Mouse (Mus musculus) heart, embryonic 16.5 days (tissue): Measurements from ENCODE around the gene Dcakd. TPM values are rescaled to one million over a fixed set of nuclear protein-coding genes. Genes with fewer than 3 reads are reported as not detected.

Experiments used
- ATAC-seq: fragments of 200-750 bp; cut with Nextera tagmentation; replicated peaks from 2 replicates; pipeline ENCODE4 v1.8.0; 2017; ENCODE audit warnings: moderate number of reproducible peaks; ENCODE audit not compliant: insufficient read depth, low FRiP score; ENCODE audit errors: extremely low read depth
- H3K27ac ChIP-seq: fragments of 300-500 bp; sonication (generic); 2 replicates; pipeline ENCODE4 v1.5.1; 2014; ENCODE audit warnings: mild to moderate bottlenecking, low read length, control low read depth, moderate library complexity
- H3K27me3 ChIP-seq: fragments of 300-500 bp; sonication (generic); 2 replicates; pipeline ENCODE4 v1.6.1; 2014; ENCODE audit warnings: low read length, mixed read lengths; ENCODE audit not compliant: control insufficient read depth, insufficient read depth
- H3K36me3 ChIP-seq: fragments of 300-500 bp; sonication (generic); 2 replicates; pipeline ENCODE4 v1.6.1; 2014; ENCODE audit not compliant: control insufficient read depth, insufficient read depth
- H3K4me1 ChIP-seq: fragments of 300-500 bp; sonication (generic); 2 replicates; pipeline ENCODE4 v1.6.1; 2014; ENCODE audit warnings: low read length, mixed read lengths; ENCODE audit not compliant: control insufficient read depth, insufficient read depth
- H3K4me2 ChIP-seq: fragments of 300-500 bp; sonication (generic); 2 replicates; pipeline ENCODE4 v1.6.1; 2014; ENCODE audit warnings: low read depth, mild to moderate bottlenecking, control low read depth, low read length
- H3K4me3 ChIP-seq: fragments of 300-500 bp; sonication (generic); 2 replicates; pipeline ENCODE4 v1.5.1; 2014; ENCODE audit warnings: mild to moderate bottlenecking, control low read depth, low read length
- H3K9ac ChIP-seq: fragments of 300-500 bp; sonication (generic); 2 replicates; pipeline ENCODE4 v1.6.1; 2014; ENCODE audit warnings: low read length, control low read depth
- H3K9me3 ChIP-seq: fragments of 300-500 bp; sonication (generic); replicated peaks from 2 replicates; pipeline ENCODE4 v1.6.1; 2016; ENCODE audit warnings: low read length; ENCODE audit not compliant: control insufficient read depth
- WGBS: fragments of 180-500 bp; shearing (Covaris S2); extraction: QIAGEN DNeasy Blood & Tissue Kit; methylation state at CpG from one replicate; pipeline ENCODE4 v1.1.7; 2014; 5-methylcytosine and 5-hydroxymethylcytosine counted together
- polyA plus RNA-seq: library from polyadenylated mRNA; unstranded; fragments of >200 nt; fragmentation: Nextera tagmentation; extraction: Ambion mirVana; gene quantifications from 2 replicates; pipeline ENCODE4 v1.2.1, GENCODE M21; 2015

Dcakd gene
- polyA plus RNA-seq, 1 experiment from 2014 or later, result 66.9 TPM

DNA sequence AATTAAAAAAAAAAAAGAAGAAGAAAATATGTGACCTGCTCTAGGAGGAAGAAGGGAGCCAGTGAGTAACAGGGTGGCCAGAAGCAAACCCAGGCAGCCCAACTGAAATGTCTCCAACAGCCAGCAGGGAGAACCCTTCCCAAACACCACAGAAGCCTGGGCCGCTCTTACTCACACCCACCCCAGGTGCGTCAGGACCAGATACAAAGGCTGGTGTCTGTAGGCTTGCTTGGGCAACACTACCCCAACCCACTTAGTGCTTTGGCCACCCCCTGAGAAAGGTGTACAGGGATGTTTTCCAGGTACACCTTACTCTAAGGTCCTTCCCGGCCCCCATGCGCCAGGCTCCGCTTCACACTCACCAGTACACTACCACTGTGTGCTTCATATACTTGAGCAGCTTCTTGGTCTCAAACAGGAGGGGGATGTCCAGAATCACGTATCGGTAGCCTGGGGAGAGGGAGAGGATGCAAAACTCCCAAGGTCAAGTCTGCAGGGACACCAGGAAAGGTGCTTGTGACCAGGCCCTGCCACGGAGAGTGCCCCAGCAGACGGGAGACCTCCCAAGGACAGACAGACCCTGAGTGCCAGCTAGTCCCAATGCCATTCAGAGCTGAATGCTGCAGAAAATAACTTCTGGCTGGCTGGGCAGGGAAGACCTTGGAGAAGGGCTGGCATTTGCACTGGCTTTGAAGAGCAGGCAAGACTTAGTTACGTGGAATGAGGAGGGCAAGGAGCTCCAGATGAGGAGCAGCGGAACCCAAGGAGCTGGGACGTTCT is 31.0 kb downstream of the Dcakd start:
- ATAC-seq, result no peak
- Histone ChIP-seq H3K9me3 (no peaks in the 10 kb centered on the region), H3K4me1 (peaks cover 32% of the 10 kb centered on the region), H3K27ac (no peak overlapping the region), H3K4me2 (no peak overlapping the region), H3K27me3 (peaks cover 4% of the 10 kb centered on the region), H3K36me3 (peaks cover 31% of the 10 kb centered on the region), H3K4me3 (no peak overlapping the region), H3K9ac (no peak overlapping the region)
- 88% methylated on average over 12 of the region's 12 CpGs for WGBS

DNA sequence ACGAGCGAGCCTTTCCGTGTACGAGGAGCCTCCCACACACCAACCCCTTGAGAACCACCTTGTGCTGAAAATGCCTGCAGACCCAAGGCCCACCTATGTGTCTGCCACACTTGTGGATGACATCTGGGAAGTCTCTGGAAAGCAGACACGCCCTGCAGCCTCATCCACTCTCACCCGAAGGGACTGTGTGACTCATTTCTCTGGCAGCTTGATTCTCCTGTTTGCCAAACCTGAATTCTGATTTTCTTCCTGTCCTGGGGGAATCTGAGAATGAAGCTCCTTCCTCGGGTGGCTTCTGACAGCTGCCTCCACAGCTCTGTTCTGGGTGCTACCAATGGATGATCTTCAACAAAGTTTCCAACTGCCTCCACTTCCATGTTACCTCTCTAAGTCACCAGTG is 31.7 kb downstream of the Dcakd start:
- Histone ChIP-seq H3K4me2 (no peak overlapping the region), H3K4me1 (peaks cover 37% of the 10 kb centered on the region), H3K27ac (no peak overlapping the region), H3K9me3 (no peaks in the 10 kb centered on the region), H3K27me3 (peaks cover 11% of the 10 kb centered on the region), H3K36me3 (peaks cover 31% of the 10 kb centered on the region), H3K9ac (no peak overlapping the region), H3K4me3 (no peak overlapping the region)
- ATAC-seq, result no peak
- 74% methylated on average over 7 of the region's 7 CpGs for WGBS

DNA sequence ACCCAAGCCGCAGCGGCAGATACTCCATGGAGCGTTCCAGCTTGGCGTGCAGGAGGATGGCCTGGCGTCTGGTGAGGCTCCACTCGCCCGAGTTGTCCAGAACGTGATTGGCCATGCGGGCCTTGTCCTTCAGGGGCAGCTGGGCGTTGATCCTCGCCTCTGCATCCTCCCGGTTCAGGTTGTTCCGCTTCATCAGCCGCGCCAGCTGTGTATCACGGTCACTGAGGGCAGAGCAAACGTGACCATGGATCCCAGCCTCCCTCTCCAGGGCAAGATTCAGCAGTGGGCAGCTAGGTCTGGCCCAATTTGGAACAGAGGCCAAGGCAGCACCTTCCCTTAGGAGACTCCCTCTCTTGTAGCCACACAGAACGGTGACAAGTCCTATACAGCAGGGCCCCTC is 33.2 kb downstream of the Dcakd start:
- no peak for ATAC-seq
- WGBS, result 91% methylated on average over 18 of the region's 18 CpGs
- H3K36me3 ChIP-seq, result peaks cover 31% of the 10 kb centered on the region

DNA sequence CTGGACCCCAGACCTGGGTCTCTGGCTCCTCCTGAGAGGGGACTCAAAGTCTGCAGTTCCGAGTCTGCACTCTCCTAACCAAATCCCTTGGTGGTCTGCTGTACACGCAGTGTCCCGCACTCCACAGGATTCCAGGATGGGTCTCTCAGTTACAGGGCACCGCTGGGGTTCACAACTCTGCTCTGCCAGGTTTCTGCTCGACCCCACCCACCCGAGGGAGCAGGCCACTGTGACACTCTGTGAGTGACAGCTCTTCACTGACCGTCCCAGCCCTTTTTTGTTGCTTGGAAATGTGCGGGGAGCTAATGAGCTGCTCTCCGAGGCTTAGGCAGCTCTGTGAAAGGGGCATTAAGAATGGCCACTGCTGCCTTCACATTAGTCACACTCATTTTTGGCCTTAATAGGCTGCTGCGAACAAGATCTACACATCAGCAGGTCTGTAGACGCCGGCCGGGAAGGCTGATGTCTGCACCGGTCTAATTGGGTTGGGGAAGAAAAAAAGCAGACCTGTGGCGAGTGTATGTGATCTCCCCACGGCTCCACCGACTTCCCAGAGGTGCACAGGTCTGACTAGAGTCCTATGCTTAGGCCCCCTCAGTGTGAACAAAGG is 34.6 kb downstream of the Dcakd start:
- Histone ChIP-seq H3K9ac (no peak overlapping the region), H3K4me3 (no peak overlapping the region), H3K9me3 (no peaks in the 10 kb centered on the region), H3K36me3 (peaks cover 31% of the 10 kb centered on the region), H3K27me3 (peaks cover 33% of the 10 kb centered on the region), H3K4me1 (peaks cover 21% of the 10 kb centered on the region), H3K27ac (no peak overlapping the region), H3K4me2 (no peak overlapping the region)
- 63% methylated on average over 17 of the region's 17 CpGs for WGBS
- ATAC-seq, result no peak

More for the DNA sequence above, 33.2 kb downstream of the Dcakd start:
- Histone ChIP-seq H3K4me1 (peaks cover 36% of the 10 kb centered on the region), H3K27me3 (peaks cover 22% of the 10 kb centered on the region), H3K4me2 (no peak overlapping the region), H3K9me3 (no peaks in the 10 kb centered on the region), H3K4me3 (no peak overlapping the region), H3K27ac (no peak overlapping the region), H3K9ac (no peak overlapping the region)

DNA sequence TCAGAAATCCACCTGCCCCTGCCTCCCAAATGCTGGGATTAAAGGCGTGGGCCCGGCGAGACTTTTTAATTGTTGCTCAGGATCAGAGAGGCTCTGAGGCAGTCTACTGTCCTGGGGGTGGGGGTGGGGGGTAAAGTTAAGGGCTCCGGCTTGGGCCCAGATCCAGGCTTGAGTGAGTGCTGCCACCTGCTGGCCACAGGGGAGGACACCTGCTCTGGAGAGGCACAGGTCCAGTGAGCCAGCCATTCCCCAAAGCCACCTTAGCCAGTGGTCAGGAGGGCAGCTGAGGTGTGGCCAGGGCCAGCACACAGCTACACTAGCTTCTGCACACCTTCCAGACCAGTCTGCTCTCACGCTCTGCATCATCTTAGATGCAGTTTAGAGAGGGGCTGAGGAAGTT is 35.2 kb downstream of the Dcakd start:
- H3K9ac ChIP-seq, result no peak overlapping the region
- H3K9me3 ChIP-seq, result no peaks in the 10 kb centered on the region
- peaks cover 39% of the 10 kb centered on the region for H3K27me3 ChIP-seq
- WGBS, result 10% methylated on average over 5 of the region's 5 CpGs
- no peak overlapping the region for H3K4me3 ChIP-seq
- 0 out of 2 replicates have a peak, but pooled peaks have one; percentile 41 for ATAC-seq
- no peak overlapping the region for H3K27ac ChIP-seq
- peaks cover 30% of the 10 kb centered on the region for H3K36me3 ChIP-seq
- H3K4me2 ChIP-seq, result no peak overlapping the region
- H3K4me1 ChIP-seq, result peaks cover 16% of the 10 kb centered on the region

DNA sequence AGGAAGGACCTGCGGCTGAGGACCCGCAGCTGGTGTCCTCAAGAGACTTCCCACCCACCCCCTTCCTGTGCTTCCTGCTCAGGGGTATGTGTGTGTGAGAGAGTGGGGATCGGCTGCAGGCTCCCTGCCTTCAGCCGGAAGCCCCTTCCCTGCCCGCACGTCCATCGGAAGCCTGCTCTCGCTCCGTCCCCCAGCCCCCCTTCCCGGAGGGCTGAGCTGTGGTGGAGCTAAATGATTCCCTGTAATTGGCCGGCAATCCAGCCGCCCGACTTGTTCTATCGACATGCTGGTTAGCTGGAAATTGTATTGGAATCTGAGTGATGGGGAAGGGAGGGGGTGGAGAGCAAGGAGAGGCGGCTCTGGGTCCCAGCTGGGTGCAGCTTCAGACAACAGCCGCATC is 36.5 kb downstream of the Dcakd start:
- H3K9me3 ChIP-seq, result no peaks in the 10 kb centered on the region
- H3K4me3 ChIP-seq, result peak overlapping the region; percentile 17
- peak overlapping the region; percentile 53 for H3K4me2 ChIP-seq
- H3K36me3 ChIP-seq, result peaks cover 22% of the 10 kb centered on the region
- peaks cover 6% of the 10 kb centered on the region for H3K4me1 ChIP-seq
- WGBS, result 5% methylated on average over 16 of the region's 16 CpGs
- no peak for ATAC-seq
- H3K27me3 ChIP-seq, result peaks cover 42% of the 10 kb centered on the region
- H3K27ac ChIP-seq, result no peak overlapping the region
- peak overlapping the region; percentile 53 for H3K9ac ChIP-seq

DNA sequence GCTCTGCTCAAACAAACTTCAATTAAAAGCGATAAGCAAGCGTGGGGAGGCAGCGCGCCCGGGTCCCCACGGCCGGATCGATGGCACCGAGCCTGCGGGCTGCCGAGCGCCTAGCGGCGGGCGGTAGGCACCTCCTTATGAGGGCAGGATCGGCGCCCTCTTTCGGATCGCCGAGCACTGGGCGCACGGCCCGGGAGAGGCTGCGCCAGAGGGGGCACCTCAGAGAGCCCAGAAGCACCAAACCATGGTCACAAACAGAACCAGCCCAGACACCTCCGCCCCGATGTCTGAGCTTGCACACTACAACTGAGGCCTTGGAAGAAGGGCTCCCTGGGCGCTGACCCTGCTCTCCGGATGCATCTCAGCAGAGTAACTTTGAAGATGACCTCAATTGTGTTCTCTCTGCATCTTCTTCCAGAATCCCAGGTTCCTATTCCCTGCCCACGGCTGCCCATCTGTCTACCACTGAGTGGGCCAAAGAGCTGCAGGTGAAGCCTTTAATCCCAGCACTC is 37.9 kb downstream of the Dcakd start:
- Histone ChIP-seq H3K4me3 (peak overlapping the region; percentile 59), H3K9ac (peak overlapping the region; percentile 69), H3K4me2 (peak overlapping the region; percentile 95), H3K27ac (no peak overlapping the region), H3K27me3 (peaks cover 42% of the 10 kb centered on the region), H3K9me3 (no peaks in the 10 kb centered on the region), H3K4me1 (peaks cover 6% of the 10 kb centered on the region), H3K36me3 (peaks cover 9% of the 10 kb centered on the region)
- peak; percentile 66; the same call in 1 of the 2 replicates for ATAC-seq
- 2% methylated on average over 29 of the region's 29 CpGs for WGBS

DNA sequence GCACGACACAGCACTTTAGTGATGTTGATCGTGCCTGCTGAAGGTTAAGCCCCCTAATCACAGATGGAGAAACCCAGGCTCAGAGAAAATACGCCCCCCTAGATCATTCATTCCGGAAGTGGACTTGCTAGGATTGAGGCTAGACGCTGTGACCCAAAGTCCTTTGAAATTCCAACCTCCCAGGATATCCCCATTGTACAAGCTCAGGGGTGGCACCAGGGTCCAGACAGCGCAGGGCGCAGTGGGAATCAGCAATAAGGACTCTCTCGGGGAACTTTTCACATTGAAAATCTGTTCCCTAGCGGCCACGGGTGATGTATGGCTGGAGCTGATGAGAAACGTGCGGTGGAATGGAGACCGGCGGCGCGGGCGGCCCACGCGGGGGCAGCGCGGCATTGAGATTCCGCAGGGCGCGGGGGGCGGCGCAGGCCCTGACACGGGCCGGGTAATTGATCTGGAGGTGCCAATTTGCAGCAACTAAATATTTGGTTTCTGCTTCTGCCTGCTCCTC is 38.4 kb downstream of the Dcakd start:
- ATAC-seq, result no peak
- peaks cover 6% of the 10 kb centered on the region for H3K4me1 ChIP-seq
- H3K4me2 ChIP-seq, result peak overlapping the region; percentile 95
- H3K27ac ChIP-seq, result no peak overlapping the region
- H3K4me3 ChIP-seq, result peak overlapping the region; percentile 59
- peaks cover 4% of the 10 kb centered on the region for H3K36me3 ChIP-seq
- 11% methylated on average over 28 of the region's 28 CpGs for WGBS
- H3K27me3 ChIP-seq, result peaks cover 42% of the 10 kb centered on the region
- peak overlapping the region; percentile 69 for H3K9ac ChIP-seq
- no peaks in the 10 kb centered on the region for H3K9me3 ChIP-seq

DNA sequence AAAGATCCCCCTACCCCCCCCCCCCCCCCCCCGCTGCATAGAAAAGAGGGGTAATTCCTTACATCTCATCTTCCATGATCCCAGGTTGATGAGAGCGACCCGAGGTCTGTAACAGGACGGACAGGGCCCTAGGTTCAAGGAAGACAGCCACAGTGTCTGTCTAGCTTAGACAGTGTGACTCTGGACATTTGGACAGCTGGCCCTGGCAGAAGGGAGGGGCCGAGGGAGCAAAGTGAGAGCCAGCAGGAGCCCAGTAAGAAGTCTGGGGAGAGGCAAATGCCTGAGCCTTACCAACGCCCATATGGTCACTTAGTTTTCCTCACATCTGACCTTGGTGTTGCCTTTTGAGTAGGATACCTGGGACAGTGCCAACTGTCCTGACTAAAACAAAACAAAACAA is 43.0 kb downstream of the Dcakd start:
- ATAC-seq, result no peak

More for the DNA sequence above, 43.0 kb downstream of the Dcakd start:
- H3K9ac ChIP-seq, result no peak overlapping the region
- H3K4me2 ChIP-seq, result no peak overlapping the region
- 68% methylated on average over 6 of the region's 6 CpGs for WGBS
- H3K9me3 ChIP-seq, result no peaks in the 10 kb centered on the region
- H3K27me3 ChIP-seq, result peaks cover 20% of the 10 kb centered on the region
- H3K36me3 ChIP-seq, result no peaks in the 10 kb centered on the region
- H3K4me3 ChIP-seq, result no peak overlapping the region
- no peaks in the 10 kb centered on the region; the same call in none of the 2 replicates for H3K4me1 ChIP-seq
- no peak overlapping the region for H3K27ac ChIP-seq
